Mouse (Mus musculus): ENCODE data around the gene Cd300c2. TPM values are rescaled to one million over a fixed set of nuclear protein-coding genes. Genes with fewer than 3 reads are reported as not detected.

Gene Cd300c2
- polyA plus RNA-seq (2012; rRNA removed; ENCODE audit: low replicate concordance): 2.5 and 4.4 TPM in 2 replicates

GRCm38 (mm10) chr11:115001474-115002040 is at the start of gene Cd300c2:
TSS of gene Cd300c2 (minus strand) at chr11:115001880.

GRCm38 (mm10) chr11:115048259-115048658 is 46.6 kb upstream of the Cd300c2 start, which contains the start of gene Cd300ld3:
TSS of gene Cd300ld3 (minus strand) at chr11:115048409.

DNA sequence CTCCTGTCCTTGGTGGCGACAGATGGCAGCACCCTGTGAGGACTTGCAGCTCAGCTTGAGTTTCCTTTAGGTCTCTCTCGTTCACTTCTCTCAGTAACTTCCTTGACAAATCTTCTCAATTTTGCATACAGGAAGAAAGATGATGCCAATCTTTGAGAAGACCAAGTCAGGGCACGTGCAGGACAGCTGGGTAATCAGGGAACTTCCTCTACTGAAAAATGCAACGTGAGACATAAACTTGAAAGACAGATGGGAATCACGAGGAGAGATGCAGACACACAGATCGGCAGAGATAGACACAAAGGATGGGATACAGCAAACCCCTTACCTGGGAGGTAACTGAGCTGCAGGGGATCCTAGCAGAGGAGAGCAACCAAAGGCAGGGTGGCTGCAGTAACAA is 36.0 kb upstream of the Cd300c2 start, which contains the start of gene Cd300ld5:
Cd300ld5 (minus strand) TSS at position 101 of the 400 bp plus-strand sequence.

DNA sequence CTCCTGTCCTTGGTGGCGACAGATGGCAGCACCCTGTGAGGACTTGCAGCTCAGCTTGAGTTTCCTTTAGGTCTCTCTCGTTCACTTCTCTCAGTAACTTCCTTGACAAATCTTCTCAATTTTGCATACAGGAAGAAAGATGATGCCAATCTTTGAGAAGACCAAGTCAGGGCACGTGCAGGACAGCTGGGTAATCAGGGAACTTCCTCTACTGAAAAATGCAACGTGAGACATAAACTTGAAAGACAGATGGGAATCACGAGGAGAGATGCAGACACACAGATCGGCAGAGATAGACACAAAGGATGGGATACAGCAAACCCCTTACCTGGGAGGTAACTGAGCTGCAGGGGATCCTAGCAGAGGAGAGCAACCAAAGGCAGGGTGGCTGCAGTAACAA is 25.2 kb upstream of the Cd300c2 start, which contains the start of gene Cd300ld4:
Cd300ld4 (minus strand) TSS at position 101 of the 400 bp plus-strand sequence.

GRCm38 (mm10) chr11:115016093-115016492 is 14.4 kb upstream of the Cd300c2 start, which contains the start of gene Cd300ld2:
TSS of gene Cd300ld2 (minus strand) at chr11:115016193.

GRCm38 (mm10) chr11:114989793-114990192 is 11.9 kb downstream of the Cd300c2 start, which contains the start of gene Cd300ld:
TSS of gene Cd300ld (minus strand) at chr11:114989922.

DNA sequence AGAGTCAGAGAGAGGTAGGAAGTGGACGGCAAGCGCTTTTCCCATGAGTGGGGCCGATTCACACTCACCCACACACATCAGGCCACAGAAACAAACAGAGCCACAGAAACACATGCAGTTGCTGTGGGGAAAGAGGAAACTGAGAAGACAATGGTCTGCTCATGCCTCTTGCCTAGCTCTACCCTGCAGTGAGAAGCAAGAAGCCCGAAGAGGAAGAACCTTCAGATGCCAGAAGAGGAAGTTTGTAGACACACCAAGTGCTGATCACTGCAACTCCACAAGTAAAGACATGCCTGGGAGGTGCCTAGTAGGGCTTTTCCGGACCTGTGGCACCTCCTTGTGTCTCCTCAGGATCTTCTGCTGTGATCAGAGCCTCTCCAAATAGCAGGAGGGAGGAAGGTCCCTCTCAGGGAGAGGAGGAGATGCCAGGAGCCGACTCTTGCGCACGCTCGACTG is 32.9 kb downstream of the Cd300c2 start, which contains the start of gene Cd300c:
Cd300c (minus strand) TSS at position 406 of the 456 bp plus-strand sequence.

Other genes starting within 250 kb of the Cd300c2 start
- gene Kif19a, start 236.5 kb downstream of the Cd300c2 start, polyA plus RNA-seq (2012; rRNA removed; ENCODE audit: low replicate concordance): 1.0 and 1.2 TPM in 2 replicates
- 0.49 and 0.71 TPM in 2 replicates for gene Btbd17, start 205.9 kb downstream of the Cd300c2 start, polyA plus RNA-seq (2012; rRNA removed; ENCODE audit: low replicate concordance)
- 0.25 and 0.57 TPM in 2 replicates for gene Gpr142, start 203.0 kb downstream of the Cd300c2 start, polyA plus RNA-seq (2012; rRNA removed; ENCODE audit: low replicate concordance)
- 2.5 and 4.5 TPM in 2 replicates for gene Gprc5c, start 150.7 kb downstream of the Cd300c2 start, polyA plus RNA-seq (2012; rRNA removed; ENCODE audit: low replicate concordance)
- 0.70 and 0.88 TPM in 2 replicates for gene Cd300a, start 111.8 kb downstream of the Cd300c2 start, polyA plus RNA-seq (2012; rRNA removed; ENCODE audit: low replicate concordance)
- 0.16 and 0.24 TPM in 2 replicates for gene Cd300lb, start 67.5 kb downstream of the Cd300c2 start, polyA plus RNA-seq (2012; rRNA removed; ENCODE audit: low replicate concordance)
- gene Cd300c, start 32.7 kb downstream of the Cd300c2 start, polyA plus RNA-seq (2012; rRNA removed; ENCODE audit: low replicate concordance): 0.18 and 0.83 TPM in 2 replicates
- gene Cd300ld, start 12.0 kb downstream of the Cd300c2 start, polyA plus RNA-seq (2012; rRNA removed; ENCODE audit: low replicate concordance): 0.42 and 0.97 TPM in 2 replicates
- 0.11 TPM in 1 of 2 replicates, not detected in the other for gene Cd300ld2, start 14.3 kb upstream of the Cd300c2 start, polyA plus RNA-seq (2012; rRNA removed; ENCODE audit: low replicate concordance)
- not detected in 2 replicates for gene Cd300ld4, start 25.1 kb upstream of the Cd300c2 start, polyA plus RNA-seq (2012; rRNA removed; ENCODE audit: low replicate concordance)
- 0.27 TPM in 1 of 2 replicates, not detected in the other for gene Cd300ld5, start 35.9 kb upstream of the Cd300c2 start, polyA plus RNA-seq (2012; rRNA removed; ENCODE audit: low replicate concordance)
- 1.4 and 2.6 TPM in 2 replicates for gene Cd300ld3, start 46.5 kb upstream of the Cd300c2 start, polyA plus RNA-seq (2012; rRNA removed; ENCODE audit: low replicate concordance)
- 0.13 TPM in 2 replicates for gene Cd300e, start 60.3 kb upstream of the Cd300c2 start, polyA plus RNA-seq (2012; rRNA removed; ENCODE audit: low replicate concordance)
- gene Rab37, start 89.6 kb upstream of the Cd300c2 start, polyA plus RNA-seq (2012; rRNA removed; ENCODE audit: low replicate concordance): 0.55 and 2.2 TPM in 2 replicates
- gene Cd300lf, start 132.1 kb upstream of the Cd300c2 start, polyA plus RNA-seq (2012; rRNA removed; ENCODE audit: low replicate concordance): 4.5 and 5.2 TPM in 2 replicates
- 239 and 866 TPM in 2 replicates for gene Slc9a3r1, start 161.5 kb upstream of the Cd300c2 start, polyA plus RNA-seq (2012; rRNA removed; ENCODE audit: low replicate concordance)
- 12.2 and 17.0 TPM in 2 replicates for gene Tmem104, start 185.6 kb upstream of the Cd300c2 start, polyA plus RNA-seq (2012; rRNA removed; ENCODE audit: low replicate concordance)
- 17.4 and 27.6 TPM in 2 replicates for gene Nat9, start 186.0 kb upstream of the Cd300c2 start, polyA plus RNA-seq (2012; rRNA removed; ENCODE audit: low replicate concordance)